Mouse (Mus musculus): ENCODE measurements around the gene 1700001K19Rik. TPM values are rescaled to one million over a fixed set of nuclear protein-coding genes. Genes with fewer than 3 reads are reported as not detected.
"Not testable (repeated sequence)": the region's sequence is repeated elsewhere in the genome, so short reads cannot be mapped to it uniquely, and the experiment has no call there.

1700001K19Rik gene
- total RNA-seq, 2 experiments from 2014 or later, result not detected

- DNase-seq, result no peak
- intact Hi-C loops (cut with DNase I), result no loop called here
Observed at GRCm38 (mm10) chr12:110696975-110697400, 14.6 kb upstream of the 1700001K19Rik start.

DNA sequence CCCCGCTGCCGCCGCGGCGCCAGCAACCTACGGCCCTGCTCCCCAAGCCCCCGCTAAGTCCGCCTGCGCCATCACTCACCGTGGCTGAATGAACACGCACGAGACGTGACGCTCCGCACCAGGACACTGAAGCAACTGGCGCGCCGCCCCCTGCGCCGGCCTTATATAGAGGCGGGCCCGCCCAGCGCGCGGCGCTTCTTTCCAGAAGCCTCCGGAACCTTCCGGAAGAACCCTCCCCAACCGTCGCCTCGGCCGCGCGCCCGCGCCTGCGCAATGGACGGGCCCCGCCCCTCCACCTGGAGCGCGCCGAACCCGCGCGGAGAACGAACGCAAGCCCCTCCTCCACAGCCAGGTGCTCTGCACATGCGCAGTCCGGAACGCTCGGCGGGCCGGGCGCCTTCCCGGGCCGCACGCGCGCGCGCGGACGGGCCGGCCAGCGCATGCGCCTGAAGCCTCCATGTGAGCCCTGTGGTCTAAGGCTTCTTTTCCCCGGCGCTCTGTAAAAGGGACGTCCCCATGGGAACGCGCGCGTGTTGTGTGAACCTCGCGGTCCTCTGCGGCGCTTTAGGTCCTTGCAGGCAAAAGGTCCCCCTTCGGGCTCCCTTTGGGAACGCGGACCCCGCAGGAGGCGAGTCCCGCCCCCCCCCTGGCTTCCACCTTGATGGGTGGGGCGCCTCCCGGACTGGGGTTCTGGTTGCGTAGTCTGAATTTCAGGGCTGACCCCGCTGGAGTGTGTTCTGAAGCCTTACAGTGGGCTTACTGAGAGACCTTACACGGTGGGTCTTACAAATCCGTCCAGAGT is 14.0 kb upstream of the 1700001K19Rik start:
- DNase-seq, result peak; percentile 99 to 100
- intact Hi-C loops (cut with DNase I), result no loop called here

GRCm38 (mm10) chr12:110695676-110696171 is 13.3 kb upstream of the 1700001K19Rik start:
- intact Hi-C loops (cut with DNase I), result no loop called here
- DNase-seq, result peak in 1 of 2 experiments; percentile 66

DNA sequence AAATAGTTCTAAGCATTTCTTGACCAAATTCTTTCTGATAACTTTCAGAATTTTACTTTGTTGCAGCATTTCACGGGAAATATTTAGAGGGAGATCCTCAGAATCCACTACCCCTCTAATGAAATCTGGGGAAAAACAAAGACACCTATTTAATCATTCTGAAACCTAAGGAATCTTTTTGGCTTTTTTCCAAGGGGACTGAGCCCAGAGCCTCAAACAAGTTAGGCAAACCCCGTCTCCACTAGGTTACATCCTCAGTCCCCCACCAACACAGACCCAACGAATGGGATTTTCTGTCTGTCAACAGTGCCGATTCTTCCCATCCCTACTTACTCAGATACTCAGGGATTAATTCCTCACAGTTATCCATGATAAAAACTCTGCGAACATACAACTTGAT is 11.0 kb upstream of the 1700001K19Rik start:
- DNase-seq; intact Hi-C loops (cut with DNase I): not testable (repeated sequence)

DNA sequence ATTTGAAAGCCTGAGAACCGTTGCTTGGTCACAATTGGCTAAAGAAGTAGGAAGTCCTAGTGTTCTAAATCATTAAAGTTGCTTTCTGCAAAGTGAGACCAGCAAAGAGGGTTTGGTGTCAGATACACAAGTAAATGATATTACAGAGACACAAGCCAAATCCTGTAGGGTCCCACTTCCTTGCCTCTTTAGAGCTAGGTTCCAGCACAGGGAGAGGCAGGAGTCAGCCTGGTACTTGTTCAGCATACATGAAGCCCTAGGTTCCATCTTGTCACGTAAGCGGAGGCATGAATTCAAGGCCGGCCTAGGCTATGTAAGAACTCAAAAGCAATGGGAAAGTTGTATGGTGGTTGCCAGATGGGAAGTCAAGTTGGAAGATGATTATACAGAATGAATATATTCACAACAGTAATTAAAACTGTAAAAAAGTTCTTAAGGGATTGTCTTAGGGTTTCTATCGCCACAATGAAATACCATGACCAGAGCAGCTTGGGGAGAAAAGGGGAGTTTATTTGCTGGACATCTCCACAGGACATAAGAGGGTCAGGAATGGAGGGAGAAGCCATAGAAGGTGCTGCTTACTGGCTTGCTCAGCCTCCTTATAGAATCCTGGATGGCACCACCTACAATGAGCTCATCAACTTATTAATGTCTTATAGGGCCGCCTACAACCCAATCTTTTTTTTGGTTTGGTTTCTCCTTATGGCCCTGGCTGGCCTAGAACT is 7.7 kb upstream of the 1700001K19Rik start:
- intact Hi-C loops (cut with DNase I), result no loop called here
- DNase-seq, result no peak

DNA sequence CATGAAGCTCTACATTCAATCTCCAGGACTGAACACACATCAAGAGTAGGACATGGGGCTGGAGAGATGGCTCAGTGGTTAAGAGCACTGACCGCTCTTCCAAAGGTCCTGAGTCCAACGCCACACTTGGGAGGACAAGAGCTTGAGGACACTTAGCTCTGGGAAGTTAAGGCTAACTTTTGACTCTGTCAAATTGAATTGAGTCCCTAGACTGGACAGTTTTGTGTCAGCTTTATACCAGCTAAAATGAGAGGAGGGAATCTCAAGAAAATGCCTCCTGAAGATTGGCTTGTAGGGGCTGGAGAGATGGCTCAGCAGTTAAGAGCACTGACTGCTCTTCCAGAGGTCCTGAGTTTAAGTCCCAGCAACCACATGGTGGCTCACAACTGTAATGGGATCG is 6.5 kb upstream of the 1700001K19Rik start:
- intact Hi-C loops (cut with DNase I); DNase-seq: not testable (repeated sequence)

DNA sequence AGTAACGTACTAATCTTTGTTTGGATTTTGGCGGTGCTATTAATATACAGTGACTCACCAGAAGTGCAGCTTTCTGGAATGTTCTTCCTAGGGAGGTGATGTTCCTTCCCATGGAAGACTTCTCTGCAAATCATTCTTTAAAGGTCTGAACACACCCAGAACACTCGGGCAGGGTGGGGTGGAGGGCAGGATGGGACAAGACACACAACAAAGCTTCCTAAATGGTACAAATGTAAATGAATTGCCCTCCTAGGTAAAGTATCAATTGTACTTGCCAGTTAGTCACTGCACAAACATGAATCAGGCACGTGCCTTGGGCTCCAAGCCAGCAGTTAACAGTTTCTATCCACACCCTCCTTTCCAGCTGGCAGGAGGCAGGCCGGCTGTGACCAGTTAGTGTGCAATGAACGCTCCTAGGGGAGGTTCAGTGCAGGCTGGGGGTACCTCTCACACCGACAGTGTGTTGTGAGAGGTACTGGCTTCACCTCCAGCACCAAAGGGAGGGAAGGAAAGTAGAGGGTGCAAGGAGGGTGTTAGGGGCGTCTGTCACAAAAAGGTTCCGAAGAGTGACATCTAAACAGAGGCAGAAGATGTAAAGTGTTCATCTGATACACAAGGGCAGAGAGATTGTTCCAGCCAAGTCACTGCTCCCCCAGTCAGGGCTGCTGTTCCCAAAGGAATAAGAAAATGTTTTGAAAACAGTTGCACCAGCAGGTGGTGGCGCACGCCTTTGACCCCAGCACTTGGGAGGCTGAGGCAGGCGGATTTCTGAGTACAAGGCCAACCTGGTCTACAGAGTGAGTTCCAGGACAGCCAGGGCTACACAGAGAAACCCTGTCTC is 5.7 kb upstream of the 1700001K19Rik start:
- intact Hi-C loops (cut with DNase I), result no loop called here
- DNase-seq, result peak; percentile 63 to 77

- intact Hi-C loops (cut with DNase I), result no loop called here
- no peak for DNase-seq
Observed at GRCm38 (mm10) chr12:110683580-110683979, 1.2 kb upstream of the 1700001K19Rik start.

DNA sequence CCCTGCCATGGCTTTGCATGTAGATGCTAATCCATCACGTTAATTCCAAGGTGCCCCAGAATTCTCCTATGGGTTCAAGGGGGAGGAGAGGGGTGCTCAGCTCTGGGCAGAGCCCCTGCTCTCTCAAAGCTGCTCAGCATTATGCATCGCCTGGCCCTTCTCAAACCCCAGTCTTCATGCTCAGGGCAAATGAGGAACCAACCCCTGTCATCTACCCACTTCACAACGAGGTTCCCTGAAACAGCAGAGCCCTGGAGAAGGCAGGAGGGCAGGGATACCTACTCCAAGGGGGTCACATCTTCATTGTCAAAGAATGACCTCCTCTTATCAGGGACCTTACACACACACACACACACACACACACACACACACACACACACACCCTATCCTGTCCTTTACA is 541 bp downstream of the 1700001K19Rik start:
- intact Hi-C loops (cut with DNase I), result no loop called here
- DNase-seq, result no peak

- peak; percentile 50 to 58 for DNase-seq
- intact Hi-C loops (cut with DNase I), result no loop called here
Observed at GRCm38 (mm10) chr12:110681191-110681590, 1.2 kb downstream of the 1700001K19Rik start.

DNA sequence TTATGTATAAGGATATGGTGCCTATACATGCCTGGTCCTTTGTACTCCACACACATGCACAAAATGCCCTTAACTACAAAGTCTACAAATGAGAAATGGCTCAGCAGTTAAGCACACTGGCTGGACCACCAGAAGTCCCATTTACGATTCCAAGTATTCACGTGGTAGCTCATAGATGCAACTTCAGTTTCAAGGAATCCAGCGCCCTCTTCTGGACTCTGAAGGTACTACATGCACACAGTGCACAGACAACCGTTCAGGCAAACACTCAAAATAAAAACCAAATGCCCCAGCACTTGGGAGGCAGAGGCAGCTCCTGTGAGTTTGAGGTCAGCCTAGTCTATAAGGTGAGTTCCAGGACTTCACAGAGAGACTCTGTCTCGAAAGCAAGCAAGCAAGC is 8.2 kb downstream of the 1700001K19Rik start:
- DNase-seq, result no peak
- intact Hi-C loops (cut with DNase I), result no loop called here

- peak; percentile 26 to 55 for DNase-seq
- intact Hi-C loops (cut with DNase I), result no loop called here
Observed at GRCm38 (mm10) chr12:110667466-110668077, 14.8 kb downstream of the 1700001K19Rik start.

- intact Hi-C loops (cut with DNase I), result loop anchor here (5.0 kb wide), 1 partner anchor 181 kb away; the partner anchor contains the start of gene Mok
- no peak for DNase-seq
Observed at GRCm38 (mm10) chr12:110661746-110662145, 20.7 kb downstream of the 1700001K19Rik start.

DNA sequence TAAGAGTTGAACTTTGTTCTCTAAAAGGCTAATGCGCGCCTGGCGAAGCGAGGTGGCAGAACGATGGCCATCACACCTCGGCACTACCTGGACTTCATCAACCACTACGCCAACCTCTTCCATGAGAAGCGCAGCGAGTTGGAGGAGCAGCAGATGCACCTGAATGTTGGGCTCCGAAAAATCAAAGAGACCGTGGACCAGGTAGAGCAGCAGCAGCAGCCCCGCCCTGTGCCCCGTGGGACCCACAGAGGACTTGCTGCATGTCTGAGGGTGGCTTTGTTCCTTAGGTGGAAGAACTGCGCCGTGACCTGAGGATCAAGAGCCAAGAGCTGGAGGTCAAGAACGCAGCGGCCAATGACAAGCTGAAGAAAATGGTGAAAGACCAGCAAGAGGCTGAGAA is 31.0 kb downstream of the 1700001K19Rik start:
- intact Hi-C loops (cut with DNase I), result no loop called here
- no peak for DNase-seq

DNA sequence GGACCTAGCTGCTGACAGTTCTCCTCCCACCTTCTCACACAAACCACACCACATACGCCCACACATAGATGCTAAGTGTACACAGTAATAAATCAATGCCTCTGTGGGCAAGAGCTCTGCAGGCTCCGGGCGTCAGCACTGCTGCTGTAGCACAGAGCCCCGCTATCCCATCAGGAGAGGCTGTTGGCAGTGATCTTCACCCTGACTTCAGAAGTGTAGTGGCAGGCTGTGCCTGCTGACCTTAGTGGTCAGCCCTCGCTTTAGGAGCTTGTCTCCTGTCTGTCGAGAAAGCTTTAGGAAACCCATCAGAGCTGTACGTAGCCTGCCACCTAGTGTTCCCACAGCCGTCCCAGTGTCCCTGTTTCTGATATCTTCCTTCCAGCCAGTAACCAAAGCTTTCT is 32.2 kb downstream of the 1700001K19Rik start:
- intact Hi-C loops (cut with DNase I), result no loop called here
- DNase-seq, result no peak

DNA sequence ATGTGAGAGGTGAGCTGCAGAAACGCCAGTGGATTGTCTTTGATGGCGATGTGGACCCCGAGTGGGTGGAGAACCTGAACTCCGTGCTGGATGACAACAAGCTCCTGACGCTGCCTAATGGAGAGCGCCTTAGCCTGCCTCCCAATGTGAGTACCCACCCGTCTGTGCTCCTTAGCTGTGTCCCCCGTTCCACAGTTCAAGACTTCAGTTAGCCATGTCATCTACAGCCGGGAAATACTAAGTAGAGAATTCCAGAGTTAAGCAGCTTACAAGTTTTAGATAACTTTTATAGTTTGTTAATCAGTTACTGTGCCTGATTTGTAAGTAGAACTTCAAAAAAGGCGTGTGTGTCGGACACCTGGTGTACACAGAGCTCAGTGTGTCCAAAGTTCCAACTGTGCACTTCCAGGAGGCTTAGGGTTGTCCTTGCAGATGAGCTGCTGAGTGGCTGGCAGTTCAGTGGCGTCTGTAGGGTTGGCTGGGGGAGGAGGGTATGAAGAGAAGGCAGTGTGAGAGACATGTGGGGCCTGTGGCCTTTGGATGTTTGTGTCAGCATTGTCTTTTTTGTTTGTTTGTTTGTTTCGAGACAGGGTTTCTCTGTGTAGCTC is 44.8 kb downstream of the 1700001K19Rik start:
- DNase-seq, result no peak
- intact Hi-C loops (cut with DNase I), result no loop called here

- intact Hi-C loops (cut with DNase I), result no loop called here
- DNase-seq, result no peak
Observed at GRCm38 (mm10) chr12:110636293-110636692, 46.1 kb downstream of the 1700001K19Rik start.

GRCm38 (mm10) chr12:110630056-110630455 is 52.4 kb downstream of the 1700001K19Rik start:
- no peak for DNase-seq
- intact Hi-C loops (cut with DNase I), result no loop called here

Measured in heart, postnatal 14 days (tissue).